Mouse (Mus musculus) bone marrow, adult 2 months (tissue): ENCODE data around the gene Etaa1. TPM values are rescaled to one million over a fixed set of nuclear protein-coding genes. Genes with fewer than 3 reads are reported as not detected.
A peak's percentile ranks its signal among the peaks of the same experiment; 100 is the strongest.

Experiments
- H3K27ac ChIP-seq: fragments of 200-500 bp; 2 replicates; pipeline ENCODE4 v1.5.1; 2012; ENCODE audit warnings: low read depth, mild to moderate bottlenecking, control low read depth, inconsistent platforms, low read length; ENCODE audit not compliant: control insufficient read depth, poor library complexity, insufficient read depth
- H3K4me1 ChIP-seq: fragments of 200-500 bp; 2 replicates; pipeline ENCODE4 v1.6.1; 2011; ENCODE audit warnings: low read length; ENCODE audit not compliant: control insufficient read depth, insufficient read depth
- H3K4me3 ChIP-seq: fragments of 200-500 bp; replicated peaks from 2 replicates; pipeline ENCODE3; 2011; ENCODE audit warnings: mild to moderate bottlenecking, low read depth, low read length, control low read depth; ENCODE audit not compliant: control insufficient read depth
- CTCF ChIP-seq: fragments of 200-500 bp; IDR thresholded peaks from 2 replicates; pipeline ENCODE4 v1.5.1; 2011; ENCODE audit warnings: low read length, control low read depth; ENCODE audit not compliant: control insufficient read depth, insufficient read depth
- POLR2A ChIP-seq: fragments of 200-500 bp; IDR thresholded peaks from 2 replicates; pipeline ENCODE4 v1.6.1; 2011; ENCODE audit warnings: low read depth, mild to moderate bottlenecking, control low read depth, low read length, borderline replicate concordance; ENCODE audit not compliant: control insufficient read depth
- WGBS: fragments of 180-500 bp; shearing (Covaris S2); methylation state at CpG from one replicate; pipeline ENCODE4 v1.1.7; 2018; 5-methylcytosine and 5-hydroxymethylcytosine counted together
- polyA plus RNA-seq: library from polyadenylated mRNA; stranded (reverse); fragments of >200 nt; gene quantifications from 2 replicates; pipeline ENCODE4 v1.2.4, GENCODE M21; 2011; ENCODE audit warnings: low replicate concordance; ENCODE audit not compliant: missing spikeins, insufficient read depth, insufficient read length

Gene Etaa1
- 4.4 and 4.5 TPM in 2 replicates for polyA plus RNA-seq

- WGBS = under 1% methylated on average over 68 of the region's 69 CpGs
- H3K27ac ChIP-seq = peak within 1 kb of the TSS; percentile 92
- TF ChIP-seq CTCF = no peak
- TF ChIP-seq POLR2A = peak; percentile 91; the same call in 1 of the 2 replicates
- peak within 1 kb of the TSS; percentile 99 for H3K4me3 ChIP-seq
- no peaks in the 10 kb centered on the region; the same call in 1 of the 2 replicates for H3K4me1 ChIP-seq
Observed at GRCm38 (mm10) chr11:17953231-17954134, at the start of gene Etaa1. TSS of gene Etaa1 (minus strand) at chr11:17953875.

- 84% methylated on average over 3 of the region's 3 CpGs for WGBS
- TF ChIP-seq CTCF (no peak), POLR2A (no peak)
- H3K27ac ChIP-seq = no peak overlapping the region
- H3K4me3 ChIP-seq = no peak overlapping the region
- no peaks in the 10 kb centered on the region for H3K4me1 ChIP-seq
Observed at GRCm38 (mm10) chr11:17994151-17994550, 40.5 kb upstream of the Etaa1 start.

- H3K27ac ChIP-seq = no peak overlapping the region
- 66% methylated on average over 9 of the region's 9 CpGs for WGBS
- H3K4me1 ChIP-seq = no peaks in the 10 kb centered on the region
- TF ChIP-seq CTCF (no peak), POLR2A (no peak)
- H3K4me3 ChIP-seq = no peak overlapping the region
Observed at GRCm38 (mm10) chr11:17992311-17992710, 38.6 kb upstream of the Etaa1 start.

GRCm38 (mm10) chr11:17983331-17983730 is 29.7 kb upstream of the Etaa1 start:
- Histone ChIP-seq H3K4me3 (no peak overlapping the region), H3K4me1 (no peaks in the 10 kb centered on the region), H3K27ac (no peak overlapping the region)
- WGBS = 71% methylated on average over 2 of the region's 2 CpGs
- TF ChIP-seq CTCF (no peak), POLR2A (no peak)

GRCm38 (mm10) chr11:17981246-17981645 is 27.6 kb upstream of the Etaa1 start:
- Histone ChIP-seq H3K27ac (no peak overlapping the region), H3K4me3 (no peak overlapping the region), H3K4me1 (no peaks in the 10 kb centered on the region)
- TF ChIP-seq CTCF (no peak), POLR2A (no peak)
- 60% methylated on average over 4 of the region's 4 CpGs for WGBS

GRCm38 (mm10) chr11:17975581-17975980 is 21.9 kb upstream of the Etaa1 start:
- no peaks in the 10 kb centered on the region for H3K4me1 ChIP-seq
- 68% methylated on average over 3 of the region's 3 CpGs for WGBS
- no peak for TF ChIP-seq POLR2A
- TF ChIP-seq CTCF = no peak

GRCm38 (mm10) chr11:17952791-17953190 is 884 bp downstream of the Etaa1 start:
- WGBS = under 1% methylated on average over 3 of the region's 3 CpGs
- Histone ChIP-seq H3K4me3 (peak overlapping the region; percentile 99), H3K27ac (no peak overlapping the region), H3K4me1 (no peaks in the 10 kb centered on the region; the same call in 1 of the 2 replicates)
- no peak for TF ChIP-seq CTCF
- TF ChIP-seq POLR2A = no peak

More at GRCm38 (mm10) chr11:17975581-17975980, 21.9 kb upstream of the Etaa1 start:
- Histone ChIP-seq H3K27ac (no peak overlapping the region), H3K4me3 (no peak overlapping the region)

GRCm38 (mm10) chr11:17951336-17951735 is 2.3 kb downstream of the Etaa1 start:
- TF ChIP-seq CTCF = no peak
- TF ChIP-seq POLR2A = no peak
- WGBS = 94% methylated on average over 3 of the region's 3 CpGs
- H3K4me3 ChIP-seq = no peak overlapping the region
- H3K4me1 ChIP-seq = no peaks in the 10 kb centered on the region; the same call in 1 of the 2 replicates
- no peak overlapping the region for H3K27ac ChIP-seq
